Mouse (Mus musculus) testis, adult 2 months (tissue): ENCODE measurements around the gene Zfp541.

ENCODE experiments used
- CTCF ChIP-seq: fragments of 200-500 bp; IDR thresholded peaks from 2 replicates; pipeline ENCODE4 v1.5.1; 2012; ENCODE audit warnings: low read depth, mild to moderate bottlenecking, inconsistent platforms, low read length, moderate library complexity; ENCODE audit not compliant: control insufficient read depth, insufficient read depth, insufficient replicate concordance
- POLR2A ChIP-seq: fragments of 200-500 bp; IDR thresholded peaks from 2 replicates; pipeline ENCODE4 v1.6.1; 2012; ENCODE audit warnings: low read depth, mild to moderate bottlenecking, inconsistent platforms, low read length, moderate library complexity; ENCODE audit not compliant: control insufficient read depth

GRCm38 (mm10) chr7:16102686-16103226 is 41.1 kb downstream of the Zfp541 start:
- TF ChIP-seq CTCF: no peak
- TF ChIP-seq POLR2A: no peak
